Mouse (Mus musculus) lung, postnatal 0 days (tissue): ENCODE data around the gene Ptgis. TPM values are rescaled to one million over a fixed set of nuclear protein-coding genes. Genes with fewer than 3 reads are reported as not detected.
"Not testable (repeated sequence)": the region's sequence is repeated elsewhere in the genome, so short reads cannot be mapped to it uniquely, and the experiment has no call there.

Experiments
- ATAC-seq: fragments of 200-750 bp; cut with Nextera tagmentation; 2 replicates; pipeline ENCODE4 v1.8.0; 2017; ENCODE audit warnings: moderate library complexity
- DNase-seq: peaks from one replicate; pipeline ENCODE4 v3.0.0-alpha.2; 2016; ENCODE audit warnings: low spot score
- H3K27ac ChIP-seq: fragments of 300-500 bp; sonication (generic); 2 replicates; pipeline ENCODE4 v1.5.1; 2014; ENCODE audit warnings: antibody characterized with exemption, mild to moderate bottlenecking, low read length, mixed read lengths
- H3K27me3 ChIP-seq: fragments of 300-500 bp; sonication (generic); replicated peaks from 2 replicates; pipeline ENCODE4 v1.6.1; 2014; ENCODE audit warnings: low read length, mixed read lengths; ENCODE audit not compliant: insufficient read depth
- H3K36me3 ChIP-seq: fragments of 300-500 bp; sonication (generic); 2 replicates; pipeline ENCODE4 v1.6.1; 2014; ENCODE audit warnings: low read length, mixed read lengths; ENCODE audit not compliant: insufficient read depth
- H3K4me1 ChIP-seq: fragments of 300-500 bp; sonication (generic); 2 replicates; pipeline ENCODE4 v1.6.1; 2014; ENCODE audit warnings: antibody characterized with exemption, low read depth, low read length, mixed read lengths; ENCODE audit not compliant: insufficient read depth
- H3K4me2 ChIP-seq: fragments of 300-500 bp; sonication (generic); replicated peaks from 2 replicates; pipeline ENCODE4 v1.6.1; 2014; ENCODE audit warnings: low read depth, mild to moderate bottlenecking, low read length, moderate library complexity, mixed read lengths
- H3K4me3 ChIP-seq: fragments of 300-500 bp; sonication (generic); 2 replicates; pipeline ENCODE4 v1.5.1; 2014; ENCODE audit warnings: low read depth, low read length
- H3K9ac ChIP-seq: fragments of 300-500 bp; sonication (generic); replicated peaks from 2 replicates; pipeline ENCODE4 v1.6.1; 2014; ENCODE audit warnings: low read depth, mild to moderate bottlenecking
- H3K9me3 ChIP-seq: fragments of 300-500 bp; sonication (generic); 2 replicates; pipeline ENCODE4 v1.6.1; 2016; ENCODE audit warnings: low read length, mixed read lengths
- CTCF ChIP-seq: IDR thresholded peaks from 2 replicates; pipeline ENCODE4 v1.5.1; 2016; ENCODE audit warnings: antibody characterized with exemption, mild to moderate bottlenecking
- EP300 ChIP-seq: IDR thresholded peaks from 2 replicates; pipeline ENCODE4 v1.6.1; 2016; ENCODE audit warnings: antibody characterized with exemption, mild to moderate bottlenecking, control low read depth
- WGBS: fragments of 180-500 bp; shearing (Covaris S2); extraction: QIAGEN DNeasy Blood & Tissue Kit; methylation state at CpG from one replicate; pipeline ENCODE4 v1.1.7; 2014; 5-methylcytosine and 5-hydroxymethylcytosine counted together
- polyA plus RNA-seq: library from polyadenylated mRNA; unstranded; fragments of >200 nt; fragmentation: Nextera tagmentation; extraction: Ambion mirVana; gene quantifications from 2 replicates; pipeline ENCODE4 v1.2.1, GENCODE M21; 2015

The Ptgis gene
- polyA plus RNA-seq, 1 experiment from 2014 or later = 37.9 TPM

- no peaks in the 10 kb centered on the region for H3K27me3 ChIP-seq
- H3K9me3 ChIP-seq = no peaks in the 10 kb centered on the region
- DNase-seq (no peak), ATAC-seq (no peak)
- H3K4me2 ChIP-seq = no peak overlapping the region
- no peaks in the 10 kb centered on the region for H3K36me3 ChIP-seq
- no peak overlapping the region for H3K27ac ChIP-seq
- H3K4me3 ChIP-seq = no peak overlapping the region
- H3K4me1 ChIP-seq = no peaks in the 10 kb centered on the region
- TF ChIP-seq CTCF (no peak), EP300 (no peak)
- H3K9ac ChIP-seq = no peak overlapping the region
- 49% methylated on average over 3 of the region's 3 CpGs for WGBS
These were observed 31.4 kb downstream of the Ptgis start for GRCm38 (mm10) chr2:167208984-167209383.

- Histone ChIP-seq H3K27me3 (no peaks in the 10 kb centered on the region), H3K4me1 (no peaks in the 10 kb centered on the region), H3K9ac (no peak overlapping the region), H3K36me3 (no peaks in the 10 kb centered on the region), H3K9me3 (no peaks in the 10 kb centered on the region), H3K4me2 (no peak overlapping the region), H3K27ac (no peak overlapping the region), H3K4me3 (no peak overlapping the region)
- no peak for DNase-seq
- no peak for TF ChIP-seq CTCF
- TF ChIP-seq EP300 = no peak
- WGBS = 89% methylated on average over 18 of the region's 18 CpGs
- no peak for ATAC-seq
These were observed 34.3 kb downstream of the Ptgis start for GRCm38 (mm10) chr2:167205918-167206629.

GRCm38 (mm10) chr2:167204686-167205085 lies 35.7 kb downstream of the Ptgis start:
- H3K4me3 ChIP-seq, H3K36me3 ChIP-seq, DNase-seq, ATAC-seq, H3K9me3 ChIP-seq, H3K27ac ChIP-seq, H3K9ac ChIP-seq, H3K27me3 ChIP-seq, H3K4me1 ChIP-seq, H3K4me2 ChIP-seq: not testable (repeated sequence)
- WGBS = 76% methylated on average over 5 of the region's 5 CpGs

- no peak for TF ChIP-seq EP300
- TF ChIP-seq CTCF = peak; percentile 66
- H3K27ac ChIP-seq = no peak overlapping the region
- DNase-seq = no peak
- 74% methylated on average over 7 of the region's 7 CpGs for WGBS
- H3K4me1 ChIP-seq = no peaks in the 10 kb centered on the region
- H3K9me3 ChIP-seq = no peaks in the 10 kb centered on the region
- no peaks in the 10 kb centered on the region for H3K27me3 ChIP-seq
- no peak for ATAC-seq
- H3K4me3 ChIP-seq = no peak overlapping the region
- H3K9ac ChIP-seq = no peak overlapping the region
- H3K4me2 ChIP-seq = no peak overlapping the region
- no peaks in the 10 kb centered on the region for H3K36me3 ChIP-seq
These were observed 36.8 kb downstream of the Ptgis start for GRCm38 (mm10) chr2:167203505-167204166.

- ATAC-seq = no peak
- Histone ChIP-seq H3K9me3 (no peaks in the 10 kb centered on the region), H3K4me1 (no peaks in the 10 kb centered on the region), H3K36me3 (no peaks in the 10 kb centered on the region), H3K9ac (no peak overlapping the region), H3K4me2 (no peak overlapping the region), H3K27ac (no peak overlapping the region), H3K4me3 (no peak overlapping the region), H3K27me3 (no peaks in the 10 kb centered on the region)
- DNase-seq = no peak
- WGBS = 48% methylated on average over 15 of the region's 16 CpGs
- no peak for TF ChIP-seq CTCF
- TF ChIP-seq EP300 = no peak
These were observed 38.7 kb downstream of the Ptgis start for GRCm38 (mm10) chr2:167201463-167202291.
